Mouse (Mus musculus) liver, embryonic 14.5 days (tissue): ENCODE results near the gene Amotl1. TPM values are rescaled to one million over a fixed set of nuclear protein-coding genes. Genes with fewer than 3 reads are reported as not detected.

Experiments used
- ATAC-seq: fragments of 200-750 bp; cut with Nextera tagmentation; 2 replicates; pipeline ENCODE4 v1.8.0; 2017; ENCODE audit warnings: moderate number of reproducible peaks, mild to moderate bottlenecking, moderate library complexity; ENCODE audit not compliant: insufficient read depth
- DNase-seq, 3 experiments: peaks; one replicate each; pipeline ENCODE4 v3.0.0-alpha.2; 2012 to 2013; ENCODE audit warnings: low read depth in 3 of 3, low spot score in 3 of 3
- H3K27ac ChIP-seq: fragments of 300-500 bp; sonication (generic); 2 replicates; pipeline ENCODE4 v1.5.1; 2014; ENCODE audit warnings: moderate library complexity, mild to moderate bottlenecking, control low read depth, inconsistent platforms
- H3K27me3 ChIP-seq: fragments of 300-500 bp; sonication (generic); 2 replicates; pipeline ENCODE4 v1.6.1; 2014; ENCODE audit warnings: mild to moderate bottlenecking, low read length, moderate library complexity; ENCODE audit not compliant: control insufficient read depth, insufficient read depth
- H3K36me3 ChIP-seq: fragments of 300-500 bp; sonication (generic); replicated peaks from 2 replicates; pipeline ENCODE4 v1.6.1; 2014; ENCODE audit warnings: low read depth; ENCODE audit not compliant: control insufficient read depth, insufficient read depth
- H3K4me1 ChIP-seq, 2 experiments: fragments of 200-500 bp in 1 of 2; fragments of 300-500 bp in 1 of 2; sonication (generic) in 1 of 2; replicated peaks; 2 replicates each; pipeline ENCODE4 v1.6.1; 2012 to 2014; ENCODE audit warnings: antibody characterized with exemption in 1 of 2, inconsistent platforms in 1 of 2, low read length in 1 of 2; ENCODE audit not compliant: control insufficient read depth in 2 of 2, insufficient read depth in 2 of 2
- H3K4me2 ChIP-seq: fragments of 300-500 bp; sonication (generic); 2 replicates; pipeline ENCODE4 v1.6.1; 2014; ENCODE audit warnings: low read depth, mild to moderate bottlenecking, control low read depth, moderate library complexity
- H3K4me3 ChIP-seq, 2 experiments: fragments of 200-500 bp in 1 of 2; fragments of 300-500 bp in 1 of 2; sonication (generic) in 1 of 2; 2 replicates each; pipeline ENCODE4 v1.5.1; 2012 to 2014; ENCODE audit warnings: low read depth in 2 of 2, low read length in 2 of 2, mild to moderate bottlenecking in 2 of 2, control low read depth in 1 of 2, inconsistent platforms in 1 of 2, moderate library complexity in 1 of 2; ENCODE audit not compliant: insufficient read depth in 1 of 2
- H3K9ac ChIP-seq: fragments of 300-500 bp; sonication (generic); replicated peaks from 2 replicates; pipeline ENCODE4 v1.6.1; 2014; ENCODE audit warnings: mild to moderate bottlenecking, control low read depth, moderate library complexity
- H3K9me3 ChIP-seq: fragments of 300-500 bp; sonication (generic); 2 replicates; pipeline ENCODE4 v1.6.1; 2016; ENCODE audit warnings: low read length, mixed read lengths; ENCODE audit not compliant: control insufficient read depth
- CTCF ChIP-seq: IDR thresholded peaks from 2 replicates; pipeline ENCODE4 v1.5.1; 2016; ENCODE audit warnings: antibody characterized with exemption, low read depth, control low read depth
- EP300 ChIP-seq: IDR thresholded peaks from 2 replicates; pipeline ENCODE4 v1.6.1; 2016; ENCODE audit warnings: antibody characterized with exemption, low read depth
- WGBS: fragments of 180-500 bp; shearing (Covaris S2); extraction: QIAGEN DNeasy Blood & Tissue Kit; methylation state at CpG from one replicate; pipeline ENCODE4 v1.1.7; 2014; ENCODE audit not compliant: insufficient replicate concordance; 5-methylcytosine and 5-hydroxymethylcytosine counted together
- polyA plus RNA-seq, 2 experiments: library from polyadenylated mRNA; depleted of rRNA in 1 of 2; stranded (reverse) in 1 of 2; unstranded in 1 of 2; fragments of >200 nt; fragmentation: Nextera tagmentation in 1 of 2; extraction: Ambion mirVana in 1 of 2; gene quantifications; 2 replicates each; pipeline versions ENCODE4 v1.2.1 to v1.2.3; 2012 to 2014

The Amotl1 gene
- polyA plus RNA-seq, 2 experiments: 1.7 to 2.0 TPM

GRCm38 (mm10) chr9:14574760-14575399 lies 70.0 kb downstream of the Amotl1 start:
- H3K4me2 ChIP-seq: no peak overlapping the region
- no peaks in the 10 kb centered on the region for H3K27me3 ChIP-seq
- H3K4me1 ChIP-seq: no peaks in the 10 kb centered on the region
- H3K9ac ChIP-seq: no peak overlapping the region
- H3K9me3 ChIP-seq: no peaks in the 10 kb centered on the region
- TF ChIP-seq EP300 (no peak), CTCF (no peak)
- H3K27ac ChIP-seq: no peak overlapping the region
- H3K4me3 ChIP-seq: no peak overlapping the region
- WGBS: 49% methylated on average over 12 of the region's 12 CpGs
- DNase-seq (no peak), ATAC-seq (no peak)
- H3K36me3 ChIP-seq: no peaks in the 10 kb centered on the region

DNA sequence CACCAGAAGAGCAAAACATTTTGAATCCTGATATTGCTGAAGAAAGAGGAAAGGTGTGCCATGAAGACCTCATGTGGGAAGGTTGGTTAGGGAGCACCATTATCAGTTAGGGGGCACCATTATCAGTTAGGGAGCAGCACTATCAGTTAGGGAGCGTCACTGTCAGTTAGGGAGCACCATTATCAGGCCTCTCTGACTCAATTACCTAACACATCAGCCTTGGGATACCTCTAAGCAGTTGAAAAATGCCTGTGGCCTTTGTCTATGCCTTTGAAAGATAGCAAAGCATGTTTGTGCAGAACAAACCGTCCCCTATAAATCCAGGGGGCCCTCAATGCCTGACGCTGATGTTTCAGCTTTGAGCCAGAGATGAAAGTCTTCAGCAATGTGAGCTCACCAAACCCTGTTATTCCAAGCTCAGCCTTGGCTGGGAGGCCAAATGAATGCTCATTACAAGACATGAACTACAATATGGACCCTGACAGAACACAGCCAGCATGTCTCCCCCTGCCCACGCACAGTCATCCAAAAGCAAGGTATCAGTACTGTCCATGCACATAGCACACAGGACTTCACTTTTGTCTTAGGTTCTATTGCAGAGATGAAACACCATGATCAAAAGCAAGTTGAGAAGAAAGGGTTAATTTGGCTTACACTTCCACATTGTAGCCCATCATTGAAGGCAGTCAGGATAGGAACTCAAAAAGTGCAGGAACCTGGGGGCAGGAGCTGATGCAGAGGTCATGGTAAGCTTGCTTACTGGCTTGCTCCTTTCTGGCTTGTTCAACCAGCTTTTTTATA lies 75.5 kb downstream of the Amotl1 start:
- no peak overlapping the region for H3K9ac ChIP-seq
- no peaks in the 10 kb centered on the region; a peak in 1 of 4 replicates for H3K4me1 ChIP-seq
- no peak overlapping the region for H3K4me2 ChIP-seq
- 45% methylated on average over 4 of the region's 4 CpGs for WGBS
- H3K36me3 ChIP-seq: no peaks in the 10 kb centered on the region
- H3K4me3 ChIP-seq: no peak overlapping the region
- H3K27ac ChIP-seq: no peak overlapping the region
- no peaks in the 10 kb centered on the region for H3K9me3 ChIP-seq
- DNase-seq (no peak), ATAC-seq (no peak)
- no peaks in the 10 kb centered on the region for H3K27me3 ChIP-seq
- TF ChIP-seq EP300 (no peak), CTCF (no peak)

- DNase-seq (no peak), ATAC-seq (no peak)
- Histone ChIP-seq H3K4me1 (no peaks in the 10 kb centered on the region; a peak in 1 of 4 replicates), H3K27ac (no peak overlapping the region), H3K4me2 (no peak overlapping the region), H3K36me3 (no peaks in the 10 kb centered on the region), H3K4me3 (no peak overlapping the region), H3K9me3 (no peaks in the 10 kb centered on the region), H3K9ac (no peak overlapping the region), H3K27me3 (no peaks in the 10 kb centered on the region)
- TF ChIP-seq CTCF (no peak), EP300 (no peak)
- 16% methylated on average over 2 of the region's 2 CpGs for whole genome bisulfite sequencing
Observed at GRCm38 (mm10) chr9:14568487-14568886, 76.4 kb downstream of the Amotl1 start.

- H3K36me3 ChIP-seq: no peaks in the 10 kb centered on the region
- H3K9me3 ChIP-seq: no peaks in the 10 kb centered on the region
- H3K4me1 ChIP-seq: no peaks in the 10 kb centered on the region; a peak in 1 of 4 replicates
- TF ChIP-seq EP300: no peak
- TF ChIP-seq CTCF: no peak
- H3K4me3 ChIP-seq: no peak overlapping the region
- WGBS: 62% methylated on average over 3 of the region's 3 CpGs
- ATAC-seq: no peak
- H3K27me3 ChIP-seq: no peaks in the 10 kb centered on the region
- no peak overlapping the region for H3K9ac ChIP-seq
- no peak for DNase-seq
- no peak overlapping the region for H3K4me2 ChIP-seq
- H3K27ac ChIP-seq: no peak overlapping the region
Observed at GRCm38 (mm10) chr9:14564486-14564885, 80.4 kb downstream of the Amotl1 start.

GRCm38 (mm10) chr9:14563351-14563750 lies 81.5 kb downstream of the Amotl1 start:
- ATAC-seq (no peak), DNase-seq (no peak)
- 78% methylated on average over 7 of the region's 7 CpGs for WGBS
- Histone ChIP-seq H3K9me3 (no peaks in the 10 kb centered on the region), H3K27ac (no peak overlapping the region), H3K36me3 (no peaks in the 10 kb centered on the region), H3K9ac (no peak overlapping the region), H3K4me3 (no peak overlapping the region), H3K4me1 (no peaks in the 10 kb centered on the region; a peak in 1 of 4 replicates), H3K4me2 (no peak overlapping the region), H3K27me3 (no peaks in the 10 kb centered on the region)
- TF ChIP-seq EP300 (no peak), CTCF (no peak)
